Mouse (Mus musculus) limb, embryonic 14.5 days (tissue): ENCODE measurements around the gene Tmeff1. TPM values are rescaled to one million over a fixed set of nuclear protein-coding genes. Genes with fewer than 3 reads are reported as not detected.

ENCODE experiments used
- ATAC-seq: fragments of 200-750 bp; cut with Nextera tagmentation; 2 replicates; pipeline ENCODE4 v1.8.0; 2017; ENCODE audit warnings: low read depth, moderate number of reproducible peaks, moderate TSS enrichment; ENCODE audit not compliant: low FRiP score
- DNase-seq: peaks from one replicate; pipeline ENCODE4 v3.0.0-alpha.2; 2015; ENCODE audit warnings: low spot score
- H3K27ac ChIP-seq: fragments of 300-500 bp; sonication (generic); replicated peaks from 2 replicates; pipeline ENCODE4 v1.5.1; 2014; ENCODE audit warnings: low read depth, mild to moderate bottlenecking, low read length, moderate library complexity, mixed read lengths
- H3K27me3 ChIP-seq: fragments of 300-500 bp; sonication (generic); 2 replicates; pipeline ENCODE4 v1.6.1; 2014; ENCODE audit warnings: low read length, mixed read lengths; ENCODE audit not compliant: control insufficient read depth, insufficient read depth
- H3K36me3 ChIP-seq: fragments of 300-500 bp; sonication (generic); 2 replicates; pipeline ENCODE4 v1.6.1; 2014; ENCODE audit warnings: mild to moderate bottlenecking, low read length, moderate library complexity, mixed read lengths; ENCODE audit not compliant: control insufficient read depth, insufficient read depth
- H3K4me1 ChIP-seq: fragments of 300-500 bp; sonication (generic); 2 replicates; pipeline ENCODE4 v1.6.1; 2014; ENCODE audit warnings: antibody characterized with exemption, low read length, mixed read lengths; ENCODE audit not compliant: control insufficient read depth, insufficient read depth
- H3K4me2 ChIP-seq: fragments of 300-500 bp; sonication (generic); replicated peaks from 2 replicates; pipeline ENCODE4 v1.6.1; 2014; ENCODE audit warnings: low read depth, mild to moderate bottlenecking, low read length, moderate library complexity; ENCODE audit not compliant: severe bottlenecking
- H3K4me3 ChIP-seq: fragments of 300-500 bp; sonication (generic); replicated peaks from 2 replicates; pipeline ENCODE4 v1.5.1; 2014; ENCODE audit warnings: low read length
- H3K9ac ChIP-seq: fragments of 300-500 bp; sonication (generic); 2 replicates; pipeline ENCODE4 v1.6.1; 2014; ENCODE audit warnings: mild to moderate bottlenecking, low read depth, low read length, moderate library complexity; ENCODE audit not compliant: severe bottlenecking
- H3K9me3 ChIP-seq: fragments of 300-500 bp; sonication (generic); 2 replicates; pipeline ENCODE4 v1.6.1; 2016; ENCODE audit warnings: low read length; ENCODE audit not compliant: control insufficient read depth
- POLR2A ChIP-seq: fragments of 200-500 bp; IDR thresholded peaks from 2 replicates; pipeline ENCODE4 v1.8.0; 2012; ENCODE audit warnings: inconsistent platforms, mild to moderate bottlenecking, moderate library complexity, borderline replicate concordance; ENCODE audit not compliant: insufficient read depth, insufficient read length; ENCODE audit errors: extremely low read depth
- WGBS: fragments of 180-500 bp; shearing (Covaris S2); extraction: QIAGEN DNeasy Blood & Tissue Kit; methylation state at CpG from one replicate; pipeline ENCODE4 v1.1.7; 2014; 5-methylcytosine and 5-hydroxymethylcytosine counted together
- polyA plus RNA-seq, 2 experiments: library from polyadenylated mRNA; depleted of rRNA in 1 of 2; stranded (reverse) in 1 of 2; unstranded in 1 of 2; fragments of >200 nt; fragmentation: Nextera tagmentation in 1 of 2; extraction: Ambion mirVana in 1 of 2; gene quantifications; 2 replicates each; pipeline versions ENCODE4 v1.2.1 to v1.2.3; 2012 to 2014

Tmeff1 gene
- polyA plus RNA-seq, 2 experiments = 55.4 to 71.7 TPM

GRCm38 (mm10) chr4:48663271-48663670 lies 78.3 kb downstream of the Tmeff1 start, which contains the start of gene Cavin4:
Cavin4 (plus strand) TSS chr4:48663514.
- ATAC-seq (peak; percentile 13; the same call in 1 of the 2 replicates), DNase-seq (peak; percentile 17)
- no peak within 1 kb of the TSS for H3K27ac ChIP-seq
- H3K4me3 ChIP-seq = no peak within 1 kb of the TSS
- H3K4me1 ChIP-seq = no peaks in the 10 kb centered on the region
- H3K4me2 ChIP-seq = no peak within 1 kb of the TSS
- H3K27me3 ChIP-seq = no peaks in the 10 kb centered on the region
- H3K9ac ChIP-seq = no peak within 1 kb of the TSS
- H3K9me3 ChIP-seq = no peaks in the 10 kb centered on the region
- peaks cover 48% of the 10 kb centered on the region for H3K36me3 ChIP-seq
- TF ChIP-seq POLR2A = no peak
- 68% methylated on average over 10 of the region's 10 CpGs for WGBS

- ATAC-seq (no peak), DNase-seq (no peak)
- Histone ChIP-seq H3K36me3 (peaks cover 42% of the 10 kb centered on the region), H3K4me2 (no peak overlapping the region), H3K27me3 (no peaks in the 10 kb centered on the region), H3K4me1 (no peaks in the 10 kb centered on the region), H3K9me3 (no peaks in the 10 kb centered on the region), H3K4me3 (no peak overlapping the region), H3K9ac (no peak overlapping the region), H3K27ac (no peak overlapping the region)
- no peak for TF ChIP-seq POLR2A
- WGBS = 87% methylated on average over 6 of the region's 6 CpGs
These were observed 79.0 kb downstream of the Tmeff1 start for GRCm38 (mm10) chr4:48664021-48664420.

- no peak overlapping the region for H3K9ac ChIP-seq
- no peaks in the 10 kb centered on the region for H3K27me3 ChIP-seq
- H3K4me2 ChIP-seq = no peak overlapping the region
- no peaks in the 10 kb centered on the region for H3K4me1 ChIP-seq
- peaks cover 22% of the 10 kb centered on the region for H3K36me3 ChIP-seq
- no peaks in the 10 kb centered on the region for H3K9me3 ChIP-seq
- no peak for TF ChIP-seq POLR2A
- no peak overlapping the region for H3K4me3 ChIP-seq
- no peak for ATAC-seq
- DNase-seq = no peak
- H3K27ac ChIP-seq = no peak overlapping the region
- WGBS = 87% methylated on average over 6 of the region's 6 CpGs
These were observed 82.3 kb downstream of the Tmeff1 start for GRCm38 (mm10) chr4:48667279-48667678.

- no peak overlapping the region for H3K4me2 ChIP-seq
- DNase-seq = no peak
- TF ChIP-seq POLR2A = no peak
- peaks cover 25% of the 10 kb centered on the region for H3K36me3 ChIP-seq
- ATAC-seq = no peak
- no peak overlapping the region for H3K4me3 ChIP-seq
- no peaks in the 10 kb centered on the region for H3K9me3 ChIP-seq
- no peaks in the 10 kb centered on the region for H3K27me3 ChIP-seq
- H3K9ac ChIP-seq = no peak overlapping the region
- no peaks in the 10 kb centered on the region for H3K4me1 ChIP-seq
- 80% methylated on average over 5 of the region's 5 CpGs for WGBS
- no peak overlapping the region for H3K27ac ChIP-seq
These were observed 87.9 kb downstream of the Tmeff1 start for GRCm38 (mm10) chr4:48672915-48673314.

- DNase-seq (no peak), ATAC-seq (no peak)
- Histone ChIP-seq H3K27ac (no peak overlapping the region), H3K9ac (no peak overlapping the region), H3K4me2 (no peak overlapping the region), H3K27me3 (no peaks in the 10 kb centered on the region), H3K9me3 (no peaks in the 10 kb centered on the region), H3K36me3 (peaks cover 25% of the 10 kb centered on the region), H3K4me1 (no peaks in the 10 kb centered on the region), H3K4me3 (no peak overlapping the region)
- 86% methylated on average over 7 of the region's 7 CpGs for WGBS
- no peak for TF ChIP-seq POLR2A
These were observed 89.4 kb downstream of the Tmeff1 start for GRCm38 (mm10) chr4:48674412-48674811.
